Mouse (Mus musculus) thymus, adult 2 months (tissue): ENCODE data around the gene Cspg4. TPM values are rescaled to one million over a fixed set of nuclear protein-coding genes. Genes with fewer than 3 reads are reported as not detected.

ENCODE experiments used
- DNase-seq: peaks from one replicate; pipeline ENCODE4 v3.0.0; 2021
- H3K27ac ChIP-seq: fragments of 200-500 bp; 2 replicates; pipeline ENCODE4 v1.5.1; 2012; ENCODE audit warnings: low read length, control low read depth; ENCODE audit not compliant: control insufficient read depth, insufficient read depth
- H3K27me3 ChIP-seq: fragments of 200-500 bp; 2 replicates; pipeline ENCODE4 v1.6.1; 2012; ENCODE audit warnings: mild to moderate bottlenecking, low read length, moderate library complexity, mixed read lengths; ENCODE audit not compliant: control insufficient read depth, insufficient read depth
- H3K36me3 ChIP-seq: fragments of 200-500 bp; 2 replicates; pipeline ENCODE4 v1.6.1; 2012; ENCODE audit warnings: mild to moderate bottlenecking, low read length, moderate library complexity; ENCODE audit not compliant: control insufficient read depth, insufficient read depth
- H3K4me1 ChIP-seq: fragments of 200-500 bp; replicated peaks from 2 replicates; pipeline ENCODE4 v1.6.1; 2012; ENCODE audit warnings: low read length; ENCODE audit not compliant: control insufficient read depth, insufficient read depth
- H3K4me3 ChIP-seq: fragments of 200-500 bp; 2 replicates; pipeline ENCODE4 v1.5.1; 2012; ENCODE audit warnings: mild to moderate bottlenecking, low read length, control low read depth, moderate library complexity; ENCODE audit not compliant: control insufficient read depth, insufficient read depth
- CTCF ChIP-seq: fragments of 200-500 bp; IDR thresholded peaks from 2 replicates; pipeline ENCODE4 v1.5.1; 2012; ENCODE audit warnings: mild to moderate bottlenecking, control low read depth, low read length, moderate library complexity, borderline replicate concordance; ENCODE audit not compliant: control insufficient read depth, poor library complexity, insufficient read depth; ENCODE audit errors: extremely low read depth
- POLR2A ChIP-seq: fragments of 200-500 bp; IDR thresholded peaks from 2 replicates; pipeline ENCODE4 v1.6.1; 2012; ENCODE audit warnings: mild to moderate bottlenecking, low read length, control low read depth, moderate library complexity; ENCODE audit not compliant: control insufficient read depth, poor library complexity, insufficient read depth; ENCODE audit errors: extremely low read depth
- WGBS: fragments of 180-500 bp; shearing (Covaris S2); methylation state at CpG from one replicate; pipeline ENCODE4 v1.1.7; 2018; 5-methylcytosine and 5-hydroxymethylcytosine counted together
- polyA plus RNA-seq: library from polyadenylated mRNA; depleted of rRNA; stranded (reverse); fragments of >200 nt; gene quantifications from 2 replicates; pipeline ENCODE4 v1.2.3, GENCODE M21; 2012; rRNA removed

Cspg4 gene
- polyA plus RNA-seq: 3.5 and 3.6 TPM in 2 replicates

DNA sequence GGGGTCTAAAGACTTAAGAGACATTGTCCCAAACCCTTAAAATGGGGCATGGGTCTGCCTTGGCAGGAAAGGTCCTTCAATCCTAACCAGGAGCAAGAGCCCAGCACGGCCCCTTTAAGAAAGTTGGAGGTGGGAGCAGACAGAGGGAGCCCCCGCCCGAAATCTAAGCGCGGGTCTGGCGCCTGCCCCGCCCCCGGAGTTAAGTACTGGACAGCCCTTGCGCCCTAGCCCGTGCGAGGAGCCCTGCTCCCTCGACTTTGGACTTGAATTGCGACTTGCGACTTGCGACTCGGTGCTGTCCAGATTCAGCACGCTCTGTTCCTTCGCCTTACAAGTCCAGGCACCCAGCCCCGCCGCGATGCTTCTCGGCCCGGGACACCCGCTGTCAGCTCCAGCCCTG lies at the start of gene Cspg4:
Gene Cspg4 (plus strand): TSS at position 202 of the 400 bp plus-strand sequence.
- TF ChIP-seq POLR2A (no peak), CTCF (no peak)
- DNase-seq: no peak
- Histone ChIP-seq H3K4me1 (no peaks in the 10 kb centered on the region), H3K27ac (no peak within 1 kb of the TSS), H3K4me3 (no peak within 1 kb of the TSS), H3K36me3 (no peaks in the 10 kb centered on the region), H3K27me3 (no peaks in the 10 kb centered on the region)
- WGBS: 25% methylated on average over 24 of the region's 24 CpGs

DNA sequence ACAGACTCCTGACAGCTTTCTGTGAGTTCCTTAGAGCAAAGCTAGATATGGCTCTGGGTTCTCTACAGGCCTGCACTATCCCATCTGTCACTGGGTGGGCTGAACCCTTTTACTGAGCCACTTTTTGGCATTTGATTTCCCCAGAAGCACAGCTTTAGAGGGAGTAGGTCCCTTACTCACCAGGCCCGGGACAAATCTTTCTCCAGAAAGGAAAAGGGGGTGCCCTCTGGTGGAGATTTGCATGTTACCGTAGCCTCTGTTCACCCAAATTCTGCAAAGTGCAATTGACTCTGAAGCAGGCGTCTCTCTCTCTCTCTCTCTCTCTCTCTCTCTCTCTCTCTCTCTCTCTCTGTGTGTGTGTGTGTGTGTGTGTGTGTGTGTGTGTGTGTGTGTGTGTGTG lies 39.9 kb upstream of the Cspg4 start:
- Histone ChIP-seq H3K27ac (no peak overlapping the region), H3K4me3 (no peak overlapping the region), H3K4me1 (no peaks in the 10 kb centered on the region), H3K27me3 (peaks cover 4% of the 10 kb centered on the region; the same call in 1 of the 2 replicates), H3K36me3 (no peaks in the 10 kb centered on the region)
- DNase-seq: no peak
- TF ChIP-seq POLR2A: no peak
- TF ChIP-seq CTCF: no peak
- WGBS: 13% methylated on average over 3 of the region's 3 CpGs

DNA sequence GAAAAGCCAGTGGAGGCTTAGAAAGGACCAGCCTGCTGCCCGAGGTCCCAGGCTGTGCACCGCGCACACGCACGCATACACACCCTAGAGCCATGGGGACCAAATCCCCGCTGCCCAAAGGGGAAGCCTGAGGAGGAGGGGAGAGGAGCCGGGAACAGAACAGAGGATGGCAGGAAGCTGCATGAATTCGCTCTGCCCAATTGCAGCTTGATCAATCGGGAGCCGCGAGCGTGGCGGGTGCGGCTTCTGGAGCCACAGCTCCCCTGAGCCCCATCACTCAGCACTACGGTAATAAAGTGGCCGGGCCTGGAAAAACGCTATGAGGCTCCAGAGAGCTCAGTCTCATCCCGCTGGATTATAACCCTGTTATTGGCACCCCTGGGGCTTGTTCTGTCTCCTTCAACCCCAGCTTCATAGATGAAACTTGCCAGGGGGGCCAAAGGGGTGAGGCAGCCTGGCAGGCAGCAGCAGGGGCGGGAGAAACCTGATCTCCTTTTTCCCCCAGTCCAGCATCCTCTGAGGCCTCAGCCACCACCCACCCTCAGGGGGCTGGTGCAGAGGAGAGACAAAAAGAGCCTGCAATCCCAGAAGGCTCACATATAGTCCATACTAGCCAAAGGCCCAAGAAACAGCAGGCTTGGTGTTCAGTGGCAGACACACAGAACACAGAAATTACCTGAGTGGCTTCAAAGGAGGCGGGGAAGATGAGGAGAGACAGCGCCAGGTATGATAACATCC lies 39.2 kb upstream of the Cspg4 start:
- DNase-seq: no peak
- Histone ChIP-seq H3K36me3 (no peaks in the 10 kb centered on the region), H3K27ac (no peak overlapping the region), H3K27me3 (peaks cover 4% of the 10 kb centered on the region; the same call in 1 of the 2 replicates), H3K4me1 (no peaks in the 10 kb centered on the region), H3K4me3 (no peak overlapping the region)
- 26% methylated on average over 21 of the region's 21 CpGs for WGBS
- TF ChIP-seq POLR2A (no peak), CTCF (no peak)

DNA sequence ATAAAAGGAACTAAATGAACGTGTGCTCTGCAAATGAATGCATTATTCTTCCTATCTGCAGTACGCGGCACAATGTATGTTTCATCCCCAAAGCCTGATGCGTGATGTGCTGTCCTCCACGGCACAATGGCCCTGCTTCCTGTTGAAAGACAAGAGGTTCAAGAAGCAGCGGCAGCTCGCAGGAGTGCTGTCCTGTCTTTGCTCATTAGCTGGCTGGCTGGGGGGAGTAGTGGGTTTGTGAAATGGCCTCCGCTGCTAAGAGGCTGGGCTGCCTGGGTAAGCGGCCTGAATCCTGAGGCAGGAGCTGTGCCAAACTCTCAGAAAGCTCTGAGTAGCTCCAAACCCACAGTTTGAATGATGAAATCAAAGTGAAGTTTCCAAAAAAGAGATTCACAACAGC lies 36.7 kb upstream of the Cspg4 start:
- no peak for TF ChIP-seq POLR2A
- TF ChIP-seq CTCF: no peak
- Histone ChIP-seq H3K36me3 (no peaks in the 10 kb centered on the region), H3K27me3 (peaks cover 4% of the 10 kb centered on the region; the same call in 1 of the 2 replicates), H3K27ac (no peak overlapping the region), H3K4me1 (no peaks in the 10 kb centered on the region), H3K4me3 (no peak overlapping the region)
- no peak for DNase-seq
- 59% methylated on average over 9 of the region's 9 CpGs for WGBS

DNA sequence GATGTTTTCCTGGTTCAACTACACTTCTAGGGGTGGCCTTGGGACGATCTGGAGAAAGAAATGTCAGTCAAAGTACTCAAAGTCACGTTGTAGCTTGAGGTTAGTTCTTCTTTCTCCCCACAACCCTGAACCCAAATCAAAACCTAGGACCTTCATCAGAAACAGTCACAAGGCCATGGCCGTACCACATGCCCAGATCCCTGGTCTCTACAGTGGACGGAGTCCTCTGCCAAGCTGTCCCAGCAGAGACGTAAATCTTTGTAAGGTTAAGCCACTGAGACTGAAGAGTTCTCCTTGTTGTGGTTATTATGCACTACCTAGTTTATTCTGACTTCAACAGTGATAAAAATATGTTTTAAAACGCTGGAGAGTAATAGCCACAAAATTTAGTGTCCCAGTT lies 36.0 kb upstream of the Cspg4 start:
- 78% methylated on average over 6 of the region's 6 CpGs for WGBS
- Histone ChIP-seq H3K4me1 (no peaks in the 10 kb centered on the region), H3K4me3 (no peak overlapping the region), H3K27ac (no peak overlapping the region), H3K27me3 (peaks cover 4% of the 10 kb centered on the region; the same call in 1 of the 2 replicates), H3K36me3 (no peaks in the 10 kb centered on the region)
- TF ChIP-seq POLR2A: no peak
- TF ChIP-seq CTCF: no peak
- no peak for DNase-seq

DNA sequence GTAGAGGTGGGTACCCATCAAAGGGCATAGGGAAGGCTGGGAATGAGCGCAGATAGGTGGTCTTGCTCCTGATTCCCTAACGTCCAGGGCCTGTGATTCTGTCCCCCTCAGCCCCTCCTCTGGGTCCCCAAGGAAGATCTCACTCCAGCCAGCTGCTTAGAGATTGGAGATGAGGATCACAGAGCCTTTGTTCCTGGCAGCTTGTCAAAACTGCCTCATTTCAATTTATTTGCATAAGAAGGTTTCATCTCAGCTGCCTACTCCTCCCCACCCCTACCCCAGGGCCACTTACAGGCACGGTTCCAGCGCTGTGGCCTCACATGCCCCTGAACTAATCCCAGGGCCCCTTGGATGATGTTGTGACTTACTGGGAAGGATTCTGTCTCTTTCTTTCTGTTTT lies 34.7 kb upstream of the Cspg4 start:
- no peak for DNase-seq
- no peak overlapping the region for H3K4me3 ChIP-seq
- H3K27me3 ChIP-seq: peaks cover 4% of the 10 kb centered on the region; the same call in 1 of the 2 replicates
- no peak overlapping the region for H3K27ac ChIP-seq
- no peak for TF ChIP-seq POLR2A
- no peak for TF ChIP-seq CTCF
- H3K36me3 ChIP-seq: no peaks in the 10 kb centered on the region
- no peaks in the 10 kb centered on the region for H3K4me1 ChIP-seq
- 74% methylated on average over 4 of the region's 4 CpGs for WGBS
